Comparison of ENCODE assay signal across 8 mouse cellular contexts in the genomic region with DNA sequence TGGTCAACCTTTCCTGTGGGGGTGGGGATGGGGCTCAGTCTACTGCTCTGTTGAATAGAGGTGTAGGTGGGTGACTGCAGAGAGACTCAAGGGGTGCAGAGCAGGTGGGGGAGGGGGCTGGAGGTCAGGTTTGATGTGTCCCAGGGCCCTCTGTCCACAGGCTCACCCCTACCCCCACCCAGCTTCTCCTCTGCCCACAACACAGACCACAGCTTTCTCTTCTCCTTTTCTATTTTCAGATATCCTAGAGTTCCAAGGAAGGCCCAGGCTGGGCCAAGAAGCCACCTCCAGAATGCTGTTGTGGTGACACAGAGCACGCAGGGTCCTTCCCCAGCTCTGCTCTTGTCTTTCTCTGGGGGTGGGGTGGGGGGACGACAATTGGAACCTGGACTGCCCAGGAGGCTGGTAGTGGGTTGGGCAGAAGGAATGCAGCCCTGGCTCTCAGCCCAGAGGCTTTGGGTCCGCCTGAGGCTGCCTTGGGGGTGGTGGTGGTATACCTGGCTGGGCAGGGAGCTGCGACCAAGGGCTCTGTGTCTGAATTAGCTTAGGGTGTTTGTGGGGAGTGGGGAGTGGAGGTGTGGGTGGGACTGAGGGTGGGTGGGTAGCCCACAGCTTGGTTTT. TPM values are rescaled to one million over a fixed set of nuclear protein-coding genes. Genes with fewer than 3 reads are reported as not detected.
DNase-seq lines count a peak whose midpoint lies in the region; ATAC-seq and TF ChIP-seq lines count a peak whose summit lies in the region.

No protein-coding gene starts in this region.

- H3K27ac ChIP-seq in heart, embryonic 14.5 days (replicated peaks in 1 of 2; ENCODE audit: control insufficient read depth in 1 of 2, insufficient read depth in 1 of 2, low read depth in 2 of 2, low read length in 2 of 2): peak overlapping the region; percentile 20 to 48; a peak in 3 of 4 replicates
- H3K27ac ChIP-seq in bone marrow macrophage, adult 2 months (ENCODE audit: insufficient read depth, low read depth, low read length): peak overlapping the region; percentile 52

- ATAC-seq in heart, embryonic 14.5 days (ENCODE audit: insufficient number of reproducible peaks, insufficient read depth, low FRiP score, low read depth): no peak

- WGBS in heart, embryonic 14.5 days: 20% methylated on average over 4 of the region's 4 CpGs

- no peaks in the 10 kb centered on the region for H3K9me3 ChIP-seq in heart, embryonic 14.5 days (ENCODE audit: control insufficient read depth, low read length)

- peak overlapping the region; percentile 54; the same call in 1 of the 2 replicates for H3K9ac ChIP-seq in heart, embryonic 14.5 days (ENCODE audit: low read length)

- no peak for TF ChIP-seq POLR2A in bone marrow macrophage, adult 2 months (IDR thresholded peaks at IDR 0.05; ENCODE audit: borderline replicate concordance, low read depth, low read length)

- no peaks in the 10 kb centered on the region for H3K27me3 ChIP-seq in heart, embryonic 14.5 days (ENCODE audit: control insufficient read depth, insufficient read depth, low read length)

- no peak for DNase-seq in heart, postnatal 4 days
- peak; percentile 83 for DNase-seq in kidney, postnatal 10 days
- peak; percentile 58 to 83 for DNase-seq in lung, postnatal 4 days
- DNase-seq in layer of hippocampus, postnatal 36 days: no peak
- DNase-seq in ovary, postnatal 10 days (ENCODE audit: low spot score): no peak
- no peak for DNase-seq in left cerebral cortex, postnatal 36 days (ENCODE audit: low spot score in 2 of 2)

- intact Hi-C loops in left cerebral cortex, postnatal 36 days (cut with DNase I): no loop called here

- H3K4me2 ChIP-seq in heart, embryonic 14.5 days (ENCODE audit: low read length): peak overlapping the region; percentile 39

- H3K4me1 ChIP-seq in heart, embryonic 14.5 days (ENCODE audit: control insufficient read depth in 2 of 2, insufficient read depth in 2 of 2, low read length in 2 of 2): peaks cover 35 to 48% of the 10 kb centered on the region in 2 experiments
- H3K4me1 ChIP-seq in bone marrow macrophage, adult 2 months (ENCODE audit: control insufficient read depth, insufficient read depth, low read length): peaks cover 20% of the 10 kb centered on the region

- no peak for TF ChIP-seq CTCF in bone marrow macrophage, adult 2 months (IDR thresholded peaks at IDR 0.05; ENCODE audit: low read depth, low read length)

- H3K36me3 ChIP-seq in heart, embryonic 14.5 days (ENCODE audit: control insufficient read depth, insufficient read depth, low read length): no peaks in the 10 kb centered on the region

- no peak overlapping the region for H3K4me3 ChIP-seq in heart, embryonic 14.5 days (ENCODE audit: control insufficient read depth in 1 of 2, insufficient read depth in 1 of 2, low read depth in 1 of 2, low read length in 2 of 2)
- peak overlapping the region; percentile 28 for H3K4me3 ChIP-seq in bone marrow macrophage, adult 2 months (ENCODE audit: insufficient read depth, low read length)

RNA-seq across cellular contexts. Expression of a gene that starts 13.2 kb away (rescaled TPM):
- polyA plus RNA-seq in heart, embryonic 14.5 days (2014; fragmentation: Nextera tagmentation; extraction: Ambion mirVana): 26.7 and 31.0 TPM in 2 replicates
- 10 to 100 TPM; 13.7 to 16.0 TPM for total RNA-seq in heart, postnatal 4 days (2021)
- 17.1 and 21.6 TPM in 2 replicates for polyA plus RNA-seq in bone marrow macrophage, adult 2 months (2012; ENCODE audit: insufficient read depth, insufficient read length, missing spikeins)
- total RNA-seq in layer of hippocampus, postnatal 36 days (2021): 10 to 100 TPM; 16.1 to 16.9 TPM
- 10 to 100 TPM; 16.1 to 22.2 TPM for total RNA-seq in left cerebral cortex, postnatal 36 days (2021)

Comparison
In these comparisons a context has a peak if more than half of its experiments do, and no peak if none do; other contexts are left out.
1. DNase-seq: peak in kidney, postnatal 10 days (single experiment) and lung, postnatal 4 days (2 of 2); none in heart, postnatal 4 days (single experiment), layer of hippocampus, postnatal 36 days (0 of 2), ovary, postnatal 10 days (single experiment) and left cerebral cortex, postnatal 36 days (0 of 2).